Mouse (Mus musculus) liver, embryonic 14.5 days (tissue): ENCODE results near the gene Tmprss2.

Experiments
- CTCF ChIP-seq: IDR thresholded peaks from 2 replicates; pipeline ENCODE4 v1.5.1; 2016; ENCODE audit warnings: antibody characterized with exemption, low read depth, control low read depth
- EP300 ChIP-seq: IDR thresholded peaks from 2 replicates; pipeline ENCODE4 v1.6.1; 2016; ENCODE audit warnings: antibody characterized with exemption, low read depth

- TF ChIP-seq EP300 (no peak), CTCF (no peak)
These were observed 17.0 kb downstream of the Tmprss2 start for GRCm38 (mm10) chr16:97593816-97594509.
